In the genomic region with DNA sequence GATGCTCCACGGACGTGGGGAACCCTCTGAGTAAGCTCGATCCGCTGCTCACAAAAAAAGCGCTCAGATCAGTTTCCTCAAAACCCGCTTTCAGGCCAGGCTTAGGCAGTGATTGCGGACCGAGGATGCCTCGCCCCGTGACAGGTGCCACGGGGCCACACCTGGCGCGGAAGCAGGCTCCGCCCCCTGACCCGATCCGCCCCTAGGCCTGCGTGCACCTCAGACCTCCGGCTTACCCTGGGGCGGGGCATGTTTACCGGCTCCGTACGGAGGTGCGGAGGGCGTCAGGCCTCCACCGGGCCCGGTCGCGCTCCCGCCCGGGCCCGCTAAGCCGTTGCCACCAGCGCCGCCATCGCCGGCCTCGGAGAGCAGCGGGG, we compare ENCODE assay signal across 8 mouse cellular contexts. TPM values are rescaled to one million over a fixed set of nuclear protein-coding genes. Genes with fewer than 3 reads are reported as not detected.
A peak's percentile ranks its signal among the peaks of the same experiment; 100 is the strongest.
DNase-seq lines count a peak whose midpoint lies in the region; ATAC-seq and TF ChIP-seq lines count a peak whose summit lies in the region.

No protein-coding gene starts in this region.

- under 1% methylated on average over 35 of the region's 38 CpGs for WGBS in hindbrain, embryonic 12.5 days
- under 1% methylated on average over 38 of the region's 38 CpGs for WGBS in liver, embryonic 12.5 days (ENCODE audit: insufficient replicate concordance)

- TF ChIP-seq POLR2A in bone marrow macrophage, adult 2 months (IDR thresholded peaks at IDR 0.05; ENCODE audit: borderline replicate concordance, low read depth, low read length) = no peak

- H3K27ac ChIP-seq in bone marrow macrophage, adult 2 months (ENCODE audit: insufficient read depth, low read depth, low read length) = peak overlapping the region; percentile 81
- H3K27ac ChIP-seq in hindbrain, embryonic 12.5 days = peak overlapping the region; percentile 84
- H3K27ac ChIP-seq in liver, embryonic 12.5 days = peak overlapping the region; percentile 94

- TF ChIP-seq CTCF in bone marrow macrophage, adult 2 months (IDR thresholded peaks at IDR 0.05; ENCODE audit: low read depth, low read length) = no peak

- H3K9me3 ChIP-seq in hindbrain, embryonic 12.5 days (replicated peaks) = no peaks in the 10 kb centered on the region
- no peaks in the 10 kb centered on the region for H3K9me3 ChIP-seq in liver, embryonic 12.5 days (replicated peaks)

- peak overlapping the region; percentile 96 for H3K9ac ChIP-seq in hindbrain, embryonic 12.5 days
- H3K9ac ChIP-seq in liver, embryonic 12.5 days = peak overlapping the region; percentile 97

- peaks cover 31% of the 10 kb centered on the region for H3K36me3 ChIP-seq in hindbrain, embryonic 12.5 days
- H3K36me3 ChIP-seq in liver, embryonic 12.5 days = peaks cover 38% of the 10 kb centered on the region

- H3K4me2 ChIP-seq in hindbrain, embryonic 12.5 days (replicated peaks) = peak overlapping the region; percentile 85
- H3K4me2 ChIP-seq in liver, embryonic 12.5 days = peak overlapping the region; percentile 94

- H3K4me1 ChIP-seq in bone marrow macrophage, adult 2 months (ENCODE audit: control insufficient read depth, insufficient read depth, low read length) = peaks cover 25% of the 10 kb centered on the region
- H3K4me1 ChIP-seq in hindbrain, embryonic 12.5 days = peaks cover 31% of the 10 kb centered on the region
- H3K4me1 ChIP-seq in liver, embryonic 12.5 days = peaks cover 50% of the 10 kb centered on the region

- peak; percentile 55 for DNase-seq in gastrocnemius, postnatal 10 days
- DNase-seq in gastrocnemius, postnatal 25 days = no peak
- DNase-seq in B cell, adult 2 months = peak; percentile 91 to 92
- peak; percentile 64 for DNase-seq in urinary bladder, postnatal 25 days (ENCODE audit: low spot score)

- peak overlapping the region; percentile 84 for H3K4me3 ChIP-seq in bone marrow macrophage, adult 2 months (ENCODE audit: insufficient read depth, low read length)
- peak overlapping the region; percentile 97 for H3K4me3 ChIP-seq in hindbrain, embryonic 12.5 days
- H3K4me3 ChIP-seq in liver, embryonic 12.5 days = peak overlapping the region; percentile 93

- peak; percentile 59 for ATAC-seq in hindbrain, embryonic 12.5 days (ENCODE audit: low FRiP score)
- ATAC-seq in liver, embryonic 12.5 days = peak; percentile 64
- ATAC-seq in monocyte, adult 5-6 weeks (replicated peaks; ENCODE audit: insufficient number of reproducible peaks, low FRiP score, low TSS enrichment, poor library complexity, severe bottlenecking) = 0 out of 2 replicates have a peak, but pooled peaks have one; percentile 2

- no peaks in the 10 kb centered on the region for H3K27me3 ChIP-seq in hindbrain, embryonic 12.5 days
- H3K27me3 ChIP-seq in liver, embryonic 12.5 days (replicated peaks) = no peaks in the 10 kb centered on the region

RNA-seq across cellular contexts. Expression of a gene that starts 0.3 kb away (rescaled TPM):
- 10 to 100 TPM; 16.4 to 20.3 TPM for total RNA-seq in gastrocnemius, postnatal 10 days (2021)
- total RNA-seq in gastrocnemius, postnatal 25 days (2021) = 10 to 100 TPM; 12.9 to 14.6 TPM
- 131 and 158 TPM in 2 replicates for polyA plus RNA-seq in bone marrow macrophage, adult 2 months (2012; ENCODE audit: insufficient read depth, insufficient read length, missing spikeins)
- 71.8 and 79.8 TPM in 2 replicates for polyA plus RNA-seq in hindbrain, embryonic 12.5 days (2016; fragmentation: Nextera tagmentation; extraction: Ambion mirVana)
- 26.1 and 30.6 TPM in 2 replicates for polyA plus RNA-seq in liver, embryonic 12.5 days (2016; fragmentation: Nextera tagmentation; extraction: Ambion mirVana)
- total RNA-seq in monocyte, adult 5-6 weeks (2017) = 34.7 to 50.0 TPM (median 44.9 TPM) in 3 replicates

RNA-seq across cellular contexts. Expression of a gene that starts 0.5 kb away (rescaled TPM):
- 1 to 10 TPM; 6.1 to 7.8 TPM for total RNA-seq in gastrocnemius, postnatal 10 days (2021)
- 1 to 10 TPM; 4.4 to 8.7 TPM for total RNA-seq in gastrocnemius, postnatal 25 days (2021)
- polyA plus RNA-seq in bone marrow macrophage, adult 2 months (2012; ENCODE audit: insufficient read depth, insufficient read length, missing spikeins) = 219 and 232 TPM in 2 replicates
- polyA plus RNA-seq in hindbrain, embryonic 12.5 days (2016; fragmentation: Nextera tagmentation; extraction: Ambion mirVana) = 38.2 and 39.5 TPM in 2 replicates
- 75.0 and 76.1 TPM in 2 replicates for polyA plus RNA-seq in liver, embryonic 12.5 days (2016; fragmentation: Nextera tagmentation; extraction: Ambion mirVana)
- total RNA-seq in monocyte, adult 5-6 weeks (2017) = 61.9 to 69.4 TPM (median 68.2 TPM) in 3 replicates

RNA-seq across cellular contexts. Expression of a gene that starts 5.6 kb away (rescaled TPM):
- total RNA-seq in gastrocnemius, postnatal 10 days (2021) = 10 to 100 TPM; 42.7 to 46.1 TPM
- 10 to 100 TPM; 23.7 to 24.8 TPM for total RNA-seq in gastrocnemius, postnatal 25 days (2021)
- polyA plus RNA-seq in bone marrow macrophage, adult 2 months (2012; ENCODE audit: insufficient read depth, insufficient read length, missing spikeins) = 16.7 and 21.3 TPM in 2 replicates
- 246 and 257 TPM in 2 replicates for polyA plus RNA-seq in hindbrain, embryonic 12.5 days (2016; fragmentation: Nextera tagmentation; extraction: Ambion mirVana)
- polyA plus RNA-seq in liver, embryonic 12.5 days (2016; fragmentation: Nextera tagmentation; extraction: Ambion mirVana) = 144 and 147 TPM in 2 replicates
- total RNA-seq in monocyte, adult 5-6 weeks (2017) = 8.5 to 22.9 TPM (median 11.7 TPM) in 3 replicates

RNA-seq across cellular contexts. Expression of a gene that starts 5.7 kb away (rescaled TPM):
- total RNA-seq in gastrocnemius, postnatal 10 days (2021) = 10 to 100 TPM; 45.2 to 48.4 TPM
- 10 to 100 TPM; 40.1 to 41.8 TPM for total RNA-seq in gastrocnemius, postnatal 25 days (2021)
- polyA plus RNA-seq in bone marrow macrophage, adult 2 months (2012; ENCODE audit: insufficient read depth, insufficient read length, missing spikeins) = 51.1 and 57.9 TPM in 2 replicates
- polyA plus RNA-seq in hindbrain, embryonic 12.5 days (2016; fragmentation: Nextera tagmentation; extraction: Ambion mirVana) = 108 and 122 TPM in 2 replicates
- 69.7 and 74.0 TPM in 2 replicates for polyA plus RNA-seq in liver, embryonic 12.5 days (2016; fragmentation: Nextera tagmentation; extraction: Ambion mirVana)
- total RNA-seq in monocyte, adult 5-6 weeks (2017) = 51.7 to 66.4 TPM (median 58.2 TPM) in 3 replicates

RNA-seq across cellular contexts. Expression of a gene that starts 14.0 kb away (rescaled TPM):
- total RNA-seq in gastrocnemius, postnatal 10 days (2021) = 1 to 10 TPM; 5.8 to 6.7 TPM
- 1 to 10 TPM; 1.6 to 1.9 TPM for total RNA-seq in gastrocnemius, postnatal 25 days (2021)
- 7.7 and 45.7 TPM in 2 replicates for polyA plus RNA-seq in bone marrow macrophage, adult 2 months (2012; ENCODE audit: insufficient read depth, insufficient read length, missing spikeins)
- polyA plus RNA-seq in hindbrain, embryonic 12.5 days (2016; fragmentation: Nextera tagmentation; extraction: Ambion mirVana) = not detected in 2 replicates
- not detected in 2 replicates for polyA plus RNA-seq in liver, embryonic 12.5 days (2016; fragmentation: Nextera tagmentation; extraction: Ambion mirVana)
- 8.7 to 29.0 TPM (median 10.8 TPM) in 3 replicates for total RNA-seq in monocyte, adult 5-6 weeks (2017)

Comparison
In these comparisons a context has a peak if more than half of its experiments do, and no peak if none do; other contexts are left out.
1. ATAC-seq: peak in every context shown above with its lines; median percentile 64 in liver, embryonic 12.5 days; 59 in hindbrain, embryonic 12.5 days; 2 in monocyte, adult 5-6 weeks.